Mouse (Mus musculus) heart, adult 2 months (tissue): Measurements from ENCODE around the gene Ttn.

Source experiments
- CTCF ChIP-seq: fragments of 200-600 bp; IDR thresholded peaks from 2 replicates; pipeline ENCODE4 v1.8.1; 2022; ENCODE audit warnings: antibody characterized with exemption, mild to moderate bottlenecking, moderate library complexity
- EP300 ChIP-seq: fragments of 200-500 bp; IDR thresholded peaks from 2 replicates; pipeline ENCODE4 v1.6.1; 2011; ENCODE audit warnings: low read depth, low read length, control low read depth; ENCODE audit not compliant: insufficient read depth
- POLR2A ChIP-seq: fragments of 200-500 bp; IDR thresholded peaks from 2 replicates; pipeline ENCODE4 v1.6.1; 2011; ENCODE audit warnings: mild to moderate bottlenecking, low read depth, low read length, control low read depth; ENCODE audit not compliant: insufficient read depth

DNA sequence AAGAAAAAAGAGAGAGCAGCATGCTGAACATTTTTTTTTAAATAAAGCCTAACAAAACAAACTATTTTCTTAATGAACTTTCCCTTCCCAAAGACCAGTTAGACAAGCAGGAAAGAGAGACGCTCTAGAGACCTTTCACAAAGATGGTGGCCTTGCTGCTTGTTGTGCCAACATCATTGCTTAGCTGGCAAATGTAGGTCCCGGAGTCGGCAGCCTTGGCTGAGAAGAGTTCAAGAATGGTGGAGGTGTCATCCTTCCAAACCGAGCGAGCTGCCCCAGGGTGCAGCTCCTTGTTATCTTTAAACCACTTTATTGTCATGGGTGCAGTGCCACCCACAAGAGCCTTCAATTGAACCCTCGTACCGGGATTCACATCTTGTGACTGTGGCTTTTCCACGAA lies 85.4 kb downstream of the Ttn start:
- TF ChIP-seq POLR2A = no peak
- no peak for TF ChIP-seq EP300
- TF ChIP-seq CTCF = no peak
